Mouse (Mus musculus) myocyte (in vitro differentiated cells): ENCODE results near the gene Heatr4.

Source experiments
- E2F4 ChIP-seq: IDR thresholded peaks from one replicate; pipeline ENCODE4 v1.6.1; 2011; ENCODE audit warnings: mild to moderate bottlenecking, control low read depth, moderate library complexity; ENCODE audit not compliant: insufficient read depth
- MYOD1 ChIP-seq, 3 experiments: IDR thresholded peaks; one replicate each; pipeline ENCODE4 v1.6.1; 2011; ENCODE audit warnings: control low read depth in 2 of 3, low read depth in 2 of 3, mild to moderate bottlenecking in 2 of 3, moderate library complexity in 1 of 3; ENCODE audit not compliant: insufficient read length in 2 of 3, control insufficient read depth in 1 of 3
- POLR2A ChIP-seq: IDR thresholded peaks from one replicate; pipeline ENCODE4 v1.6.1; 2011; ENCODE audit warnings: low read depth, mild to moderate bottlenecking, control low read depth, moderate library complexity; ENCODE audit not compliant: insufficient read length
- POLR2AphosphoS2 ChIP-seq: IDR thresholded peaks from one replicate; pipeline ENCODE4 v1.6.1; 2011; ENCODE audit warnings: low read depth, control low read depth; ENCODE audit not compliant: insufficient read length
- TCF12 ChIP-seq: IDR thresholded peaks from one replicate; pipeline ENCODE4 v1.6.1; 2011; ENCODE audit warnings: mild to moderate bottlenecking, control low read depth; ENCODE audit not compliant: poor library complexity, insufficient read depth, severe bottlenecking
- USF1 ChIP-seq: IDR thresholded peaks from one replicate; pipeline ENCODE4 v1.6.1; 2011; ENCODE audit warnings: low read depth, mild to moderate bottlenecking, control low read depth, moderate library complexity

DNA sequence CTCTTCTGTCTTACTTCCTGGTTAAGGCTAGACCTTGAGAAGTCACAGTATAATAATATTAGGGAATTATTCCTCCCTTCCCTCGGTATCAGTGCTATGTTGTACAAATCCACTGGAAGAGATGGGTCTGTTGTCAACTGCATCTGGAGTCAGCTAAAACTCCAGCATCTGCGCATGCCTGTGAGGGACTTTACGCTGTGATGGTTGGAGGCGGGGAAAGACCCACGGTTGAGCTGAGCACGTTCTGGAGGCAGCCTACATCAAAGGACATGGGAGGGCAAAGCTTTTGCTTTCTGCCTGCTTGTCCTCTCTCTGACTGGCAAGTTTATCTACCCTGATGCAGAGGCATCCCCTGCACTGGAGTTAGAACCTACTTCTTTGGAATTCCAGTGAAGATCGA lies 41.2 kb upstream of the Heatr4 start:
- TF ChIP-seq POLR2A, result no peak
- no peak for TF ChIP-seq TCF12
- TF ChIP-seq MYOD1 (IDR thresholded peaks at IDR 0.05; ENCODE audit: control insufficient read depth in 1 of 3, insufficient read length in 2 of 3, low read depth in 2 of 3), result no peak
- TF ChIP-seq USF1, result no peak
- no peak for TF ChIP-seq POLR2AphosphoS2
- no peak for TF ChIP-seq E2F4
